Mouse (Mus musculus): ENCODE measurements around the gene 1700020D05Rik. TPM values are rescaled to one million over a fixed set of nuclear protein-coding genes. Genes with fewer than 3 reads are reported as not detected.

Gene 1700020D05Rik
- total and polyA plus RNA-seq, 3 experiments, result 0.23 to 0.34 TPM; not detected in 1

- dilution Hi-C loops (cut with MboI; ENCODE audit: extremely low pct_ligation_motif_present, extremely low pct_unique_long_range_greater_than_20kb, low sequenced_read_pairs), result no loop called here
- no peak overlapping the region for H3K9ac ChIP-seq (ENCODE audit: insufficient read depth, low read depth)
- in situ Hi-C loops (cut with MboI; ENCODE audit: low pct_ligation_motif_present, low pct_unique_long_range_greater_than_20kb, low sequenced_read_pairs), result no loop called here
- H3K27me3 ChIP-seq (replicated peaks), result peaks cover 18% of the 10 kb centered on the region
- TF ChIP-seq MAFK (IDR thresholded peaks at IDR 0.05; ENCODE audit: insufficient replicate concordance, low read length), result no peak
- no peak for TF ChIP-seq ELF1 (IDR thresholded peaks at IDR 0.05; ENCODE audit: low read depth, low read length)
- no peak for TF ChIP-seq IRF4 (IDR thresholded peaks at IDR 0.05; ENCODE audit: low read depth, low read length)
- no peak for TF ChIP-seq NRF1 (IDR thresholded peaks at IDR 0.05; ENCODE audit: low read depth, low read length)
- no peak for TF ChIP-seq HCFC1 (IDR thresholded peaks at IDR 0.05; ENCODE audit: low read depth, low read length)
- TF ChIP-seq ZMIZ1 (IDR thresholded peaks at IDR 0.05; ENCODE audit: low read depth, low read length), result no peak
- TF ChIP-seq ZC3H11A (IDR thresholded peaks at IDR 0.05; ENCODE audit: low read depth, low read length), result no peak
- TF ChIP-seq JUN (IDR thresholded peaks at IDR 0.05; ENCODE audit: insufficient read depth, low read depth, low read length), result no peak
- no peak for TF ChIP-seq NELFE (IDR thresholded peaks at IDR 0.05; ENCODE audit: low read depth, low read length)
- TF ChIP-seq KAT2A (IDR thresholded peaks at IDR 0.05; ENCODE audit: insufficient replicate concordance, low read length), result no peak
- no peak for TF ChIP-seq E2F4 (IDR thresholded peaks at IDR 0.05; ENCODE audit: insufficient replicate concordance, low read depth, low read length)
- no peak for TF ChIP-seq ZKSCAN1 (IDR thresholded peaks at IDR 0.05; ENCODE audit: borderline replicate concordance, low read depth, low read length)
- no peak for TF ChIP-seq TCF12 (IDR thresholded peaks at IDR 0.05; ENCODE audit: low read depth, low read length)
- H3K36me3 ChIP-seq (replicated peaks in 1 of 2; ENCODE audit: control insufficient read depth in 1 of 2, insufficient read depth in 1 of 2, low read length in 1 of 2), result no peaks in the 10 kb centered on the region
- H3K79me2 ChIP-seq (replicated peaks; ENCODE audit: control insufficient read depth, extremely low read depth, insufficient read depth, poor library complexity, severe bottlenecking), result no peaks in the 10 kb centered on the region
- H3K4me2 ChIP-seq (ENCODE audit: insufficient read depth, low read depth, poor library complexity, severe bottlenecking), result peak overlapping the region; percentile 100; the same call in 1 of the 2 replicates
- peaks cover 10 to 33% of the 10 kb centered on the region in 2 experiments for H3K4me1 ChIP-seq (ENCODE audit: control insufficient read depth in 1 of 2, insufficient read depth in 2 of 2)
- no peak for DNase-seq (ENCODE audit: extremely low read depth)
- H3K9me3 ChIP-seq (replicated peaks; ENCODE audit: low read length), result no peaks in the 10 kb centered on the region
- no peak overlapping the region for H3K4me3 ChIP-seq (replicated peaks in 1 of 3; ENCODE audit: low read depth in 2 of 3, low read length in 2 of 3, poor library complexity in 1 of 3)
- H3K27ac ChIP-seq (ENCODE audit: insufficient read depth, low read depth), result no peak overlapping the region
Measured at GRCm38 (mm10) chr19:5530138-5530524, 26.5 kb upstream of the 1700020D05Rik start.

GRCm38 (mm10) chr19:5529325-5530137 is 25.9 kb upstream of the 1700020D05Rik start:
- Histone ChIP-seq H3K4me2 (ENCODE audit: insufficient read depth, low read depth, poor library complexity, severe bottlenecking) (peak overlapping the region; percentile 100), H3K9me3 (replicated peaks; ENCODE audit: low read length) (no peaks in the 10 kb centered on the region), H3K27ac (ENCODE audit: insufficient read depth, low read depth) (no peak overlapping the region), H3K4me1 (ENCODE audit: control insufficient read depth in 1 of 2, insufficient read depth in 2 of 2) (peaks cover 11 to 38% of the 10 kb centered on the region in 2 experiments), H3K4me3 (replicated peaks in 1 of 3; ENCODE audit: low read depth in 2 of 3, low read length in 2 of 3, poor library complexity in 1 of 3) (peak overlapping the region in 2 of 3 experiments; percentile 25 to 58), H3K36me3 (replicated peaks in 1 of 2; ENCODE audit: control insufficient read depth in 1 of 2, insufficient read depth in 1 of 2, low read length in 1 of 2) (no peaks in the 10 kb centered on the region), H3K9ac (ENCODE audit: insufficient read depth, low read depth) (peak overlapping the region; percentile 20; the same call in 1 of the 2 replicates), H3K27me3 (replicated peaks) (peaks cover 18% of the 10 kb centered on the region), H3K79me2 (replicated peaks; ENCODE audit: control insufficient read depth, extremely low read depth, insufficient read depth, poor library complexity, severe bottlenecking) (no peaks in the 10 kb centered on the region)
- dilution Hi-C loops (cut with MboI; ENCODE audit: extremely low pct_ligation_motif_present, extremely low pct_unique_long_range_greater_than_20kb, low sequenced_read_pairs) (no loop called here), in situ Hi-C loops (cut with MboI; ENCODE audit: low pct_ligation_motif_present, low pct_unique_long_range_greater_than_20kb, low sequenced_read_pairs) (loop anchor here (5.0 kb wide), 1 partner anchor 33 kb away; the partner anchor contains the start of gene Ovol1)
- DNase-seq (ENCODE audit: extremely low read depth), result peak; percentile 95
- TF ChIP-seq PAX5 (IDR thresholded peaks at IDR 0.05; ENCODE audit: low read length) (no peak), SMC3 (IDR thresholded peaks at IDR 0.05; ENCODE audit: low read depth, low read length) (peak; percentile 89), ZC3H11A (IDR thresholded peaks at IDR 0.05; ENCODE audit: low read depth, low read length) (0 out of 2 replicates have a peak, but pooled peaks have one; percentile 22), CTCF (conservative IDR thresholded peaks at IDR 0.05 in 1 of 2, IDR thresholded peaks at IDR 0.05 in 1 of 2; ENCODE audit: low read depth in 2 of 2, low read length in 2 of 2) (peak; percentile 67 to 99), CHD2 (IDR thresholded peaks at IDR 0.05; ENCODE audit: low read length) (peak; percentile 65; the same call in 1 of the 2 replicates), TCF12 (IDR thresholded peaks at IDR 0.05; ENCODE audit: low read depth, low read length) (no peak), CHD1 (IDR thresholded peaks at IDR 0.05; ENCODE audit: low read depth, low read length) (no peak), ELF1 (IDR thresholded peaks at IDR 0.05; ENCODE audit: low read depth, low read length) (no peak; the same call in 1 of the 2 replicates), POLR2AphosphoS2 (IDR thresholded peaks at IDR 0.05; ENCODE audit: low read depth, low read length) (no peak), RAD21 (IDR thresholded peaks at IDR 0.05; ENCODE audit: low read depth, low read length) (peak; percentile 89), SIN3A (IDR thresholded peaks at IDR 0.05; ENCODE audit: low read length) (peak; percentile 90), USF2 (conservative IDR thresholded peaks at IDR 0.05; ENCODE audit: low read depth, low read length) (no peak), BHLHE40 (IDR thresholded peaks at IDR 0.05; ENCODE audit: low read depth, low read length) (no peak), UBTF (IDR thresholded peaks at IDR 0.05; ENCODE audit: low read depth, low read length) (no peak), MAX (IDR thresholded peaks at IDR 0.05; ENCODE audit: low read length) (0 out of 2 replicates have a peak, but pooled peaks have one; percentile 40), HCFC1 (IDR thresholded peaks at IDR 0.05; ENCODE audit: low read depth, low read length) (no peak), E2F4 (IDR thresholded peaks at IDR 0.05; ENCODE audit: insufficient replicate concordance, low read depth, low read length) (no peak), MEF2A (IDR thresholded peaks at IDR 0.05; ENCODE audit: borderline replicate concordance, low read depth, low read length) (no peak; the same call in 1 of the 2 replicates), ETS1 (conservative IDR thresholded peaks at IDR 0.05; ENCODE audit: low read depth, low read length) (no peak), ZNF384 (IDR thresholded peaks at IDR 0.05; ENCODE audit: low read depth, low read length) (0 out of 2 replicates have a peak, but pooled peaks have one; percentile 33), JUND (conservative IDR thresholded peaks at IDR 0.05; ENCODE audit: low read depth, low read length) (no peak), POLR2A (IDR thresholded peaks at IDR 0.05; ENCODE audit: low read depth, low read length) (no peak)
